Mouse (Mus musculus) gastrocnemius, adult 8-10 months (tissue): ENCODE data around the gene Med22. TPM values are rescaled to one million over a fixed set of nuclear protein-coding genes. Genes with fewer than 3 reads are reported as not detected.

ENCODE experiments used
- DNase-seq, 2 experiments: peaks; one replicate each; pipeline ENCODE4 v3.0.0; 2022; ENCODE audit warnings: low spot score in 2 of 2
- total RNA-seq, 4 experiments: library from RNA; stranded (reverse); gene quantifications; 2 replicates each; pipeline ENCODE4 v1.2.4; 2022

Med22 gene
- 10 to 100 TPM; 13.9 to 18.2 (median 14.5) TPM for total RNA-seq

GRCm38 (mm10) chr2:26910124-26910993 is at the start of gene Med22, which contains the start of gene Rpl7a:
Gene Med22, minus strand, starts transcription at chr2:26910677.
Gene Rpl7a, plus strand, starts transcription at chr2:26910764.
- DNase-seq = peak; percentile 100

DNA sequence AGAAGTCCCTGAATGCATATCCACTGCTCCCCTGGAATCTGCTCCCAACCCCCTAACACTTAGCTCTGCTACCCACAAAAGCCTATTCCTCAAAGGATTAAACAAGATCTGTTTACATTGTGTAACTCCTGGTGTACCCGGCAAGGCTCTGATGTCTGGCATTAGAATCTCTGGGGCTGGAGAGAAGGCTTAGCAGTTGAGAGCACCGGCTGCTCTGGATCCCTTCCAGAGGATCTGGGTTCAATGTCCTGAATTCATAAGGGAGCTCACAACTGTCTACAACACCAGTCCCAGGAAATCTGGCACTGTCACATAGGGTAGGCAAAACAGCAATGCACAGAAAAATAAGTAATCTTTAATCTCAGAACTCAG is 47.0 kb upstream of the Med22 start:
- no peak for DNase-seq

GRCm38 (mm10) chr2:26956811-26957487 is 46.5 kb upstream of the Med22 start:
- DNase-seq = no peak

GRCm38 (mm10) chr2:26954735-26955395 is 44.4 kb upstream of the Med22 start:
- no peak for DNase-seq

DNA sequence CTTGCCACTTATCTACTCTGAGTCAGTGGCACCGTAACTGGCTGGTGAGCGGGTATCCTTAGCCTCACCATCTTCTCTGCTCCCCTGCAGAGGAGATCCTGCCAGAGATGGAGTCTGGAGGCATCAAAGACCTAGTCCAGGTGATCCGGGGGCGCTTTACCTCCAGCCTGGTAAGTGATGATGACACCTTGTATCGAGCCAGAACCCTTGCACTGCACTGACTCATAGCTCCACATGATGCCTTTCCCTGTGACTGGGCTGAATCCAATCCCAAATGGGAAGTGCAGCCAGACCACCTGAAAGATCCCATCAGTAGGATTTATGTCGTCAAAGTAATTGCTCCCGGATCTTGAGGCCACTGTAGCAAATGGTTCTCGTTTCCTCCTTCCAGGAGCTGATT is 42.4 kb upstream of the Med22 start:
- no peak for DNase-seq

GRCm38 (mm10) chr2:26952193-26952592 is 41.7 kb upstream of the Med22 start:
- no peak for DNase-seq

- no peak for DNase-seq
Measured at GRCm38 (mm10) chr2:26951346-26951905, 40.9 kb upstream of the Med22 start.

DNA sequence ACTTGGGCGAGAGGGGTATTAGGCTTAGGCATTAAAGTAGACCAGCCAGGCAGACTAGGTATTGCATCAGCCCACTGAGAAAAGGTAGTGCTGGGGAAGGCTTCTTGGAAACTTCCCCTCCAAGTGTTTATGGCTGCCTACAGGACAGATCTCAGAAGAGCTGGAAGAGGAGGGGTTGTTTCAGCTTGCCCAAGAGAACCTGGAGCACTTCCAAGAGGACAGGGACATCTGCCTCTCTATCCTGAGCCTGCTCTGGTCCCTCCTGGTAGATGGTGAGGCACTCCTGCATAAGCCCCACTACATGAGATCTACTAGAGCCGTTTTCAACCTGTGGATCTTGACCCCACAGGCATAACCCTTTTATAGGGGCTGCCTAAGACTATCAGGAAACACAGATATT is 39.9 kb upstream of the Med22 start:
- DNase-seq = no peak

GRCm38 (mm10) chr2:26943253-26943652 is 32.8 kb upstream of the Med22 start:
- DNase-seq = no peak

DNA sequence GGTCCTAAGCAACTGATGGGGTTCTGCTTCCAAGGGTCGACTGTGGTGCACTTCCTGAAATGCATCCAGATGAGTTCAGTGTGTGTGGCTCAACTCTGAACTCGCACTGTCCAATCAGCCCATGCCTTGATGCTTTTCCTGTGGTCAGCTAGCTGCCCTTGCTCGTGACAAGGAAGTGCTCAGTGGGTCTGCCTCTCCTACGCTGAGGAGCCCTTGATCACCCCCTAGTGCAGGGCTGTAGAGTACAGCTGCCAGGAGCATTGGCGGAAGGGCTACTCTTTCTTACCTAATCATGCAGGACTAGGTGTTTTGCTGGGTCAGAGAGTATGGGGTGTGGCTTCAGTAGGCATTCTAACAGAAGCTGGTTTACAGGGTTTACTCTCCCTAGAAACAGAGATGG is 31.1 kb upstream of the Med22 start:
- DNase-seq = no peak

DNA sequence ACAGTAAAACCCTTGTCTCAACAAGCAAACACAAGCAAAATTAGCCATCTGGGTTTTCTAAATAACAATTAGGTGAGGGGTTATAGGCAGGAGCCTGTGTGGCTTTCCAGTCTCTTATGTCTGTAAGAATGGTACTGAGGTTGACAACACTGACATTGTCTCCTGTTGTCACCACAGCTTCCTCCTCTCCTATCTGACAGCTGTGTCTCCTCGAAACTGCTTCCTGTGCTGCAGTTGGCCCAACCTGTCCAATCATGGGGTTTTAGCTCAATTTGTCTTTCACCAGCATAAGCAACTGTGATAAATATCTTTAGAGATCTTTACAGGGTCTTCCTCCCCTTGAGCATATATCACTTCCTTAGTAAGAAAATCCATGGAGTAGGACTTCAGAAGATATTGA is 25.9 kb upstream of the Med22 start:
- DNase-seq = no peak

GRCm38 (mm10) chr2:26935286-26935685 is 24.8 kb upstream of the Med22 start:
- no peak for DNase-seq

DNA sequence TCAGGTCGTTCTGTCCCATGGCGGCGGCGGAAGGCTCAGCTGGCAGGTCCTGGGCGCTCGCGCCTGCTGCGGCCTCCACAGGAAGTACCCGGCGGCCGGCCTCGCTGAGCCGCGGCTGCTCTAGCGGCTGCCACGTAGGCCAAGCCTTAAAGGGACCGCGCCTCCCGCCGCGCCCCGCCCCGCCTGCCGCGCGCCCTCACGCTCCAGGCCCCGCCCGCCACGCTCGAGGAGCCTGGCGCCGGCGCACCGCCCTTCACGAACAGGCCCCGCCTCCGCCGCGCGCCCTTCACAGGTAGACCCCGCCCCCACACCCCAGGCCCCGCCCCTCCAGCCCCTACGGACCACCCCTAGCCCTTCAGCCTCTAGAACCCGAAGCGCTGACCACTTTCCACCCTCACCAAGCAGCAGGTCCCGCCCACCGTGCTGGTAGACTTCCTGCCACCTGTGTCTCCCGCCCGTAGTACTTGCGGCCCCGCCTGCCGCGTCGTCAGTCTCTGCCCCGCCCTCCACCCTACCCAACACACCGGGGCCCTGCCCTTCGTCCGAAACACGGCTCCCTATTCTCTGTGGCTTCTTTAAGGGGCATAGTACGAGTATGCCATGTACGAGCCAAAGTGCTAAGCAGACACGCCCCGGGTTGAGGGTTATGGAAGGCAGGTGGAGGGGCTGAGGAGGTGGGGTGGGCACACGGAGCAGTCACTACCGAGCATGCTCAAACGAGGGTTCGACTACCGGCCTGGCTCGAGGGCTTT is 23.0 kb upstream of the Med22 start, which contains the start of the genes Surf4 and Stkld1:
TSS of gene Surf4 (minus strand) at position 625 of the 752 bp plus-strand sequence.
TSS of gene Stkld1 (plus strand) at position 744 of the 752 bp plus-strand sequence.
- peak; percentile 89 to 95 for DNase-seq

GRCm38 (mm10) chr2:26932473-26933303 is 22.2 kb upstream of the Med22 start:
- peak; percentile 10 to 21 for DNase-seq

- peak; percentile 29 to 39 for DNase-seq
Measured at GRCm38 (mm10) chr2:26930390-26930789, 19.9 kb upstream of the Med22 start.

GRCm38 (mm10) chr2:26927745-26928476 is 17.4 kb upstream of the Med22 start:
- DNase-seq = no peak

DNA sequence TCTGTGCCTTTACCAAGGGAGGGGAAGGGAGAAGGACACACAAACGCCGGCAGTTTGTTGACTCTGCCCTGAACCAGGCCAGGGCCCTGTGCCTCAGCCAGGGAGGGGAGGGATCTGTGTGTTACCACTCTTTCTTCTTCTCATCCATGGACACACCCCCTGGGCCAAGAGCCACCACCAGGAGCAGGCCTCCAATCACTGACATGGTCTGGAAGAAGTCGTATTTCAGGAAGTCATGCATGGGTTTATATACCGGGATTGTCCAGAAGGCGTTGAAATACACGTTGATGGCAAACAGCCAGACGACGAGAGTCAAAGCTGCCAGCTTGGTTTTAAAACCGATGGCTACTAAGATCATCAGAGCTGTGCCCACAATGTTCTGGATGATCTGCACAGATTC is 11.3 kb upstream of the Med22 start:
- no peak for DNase-seq

DNA sequence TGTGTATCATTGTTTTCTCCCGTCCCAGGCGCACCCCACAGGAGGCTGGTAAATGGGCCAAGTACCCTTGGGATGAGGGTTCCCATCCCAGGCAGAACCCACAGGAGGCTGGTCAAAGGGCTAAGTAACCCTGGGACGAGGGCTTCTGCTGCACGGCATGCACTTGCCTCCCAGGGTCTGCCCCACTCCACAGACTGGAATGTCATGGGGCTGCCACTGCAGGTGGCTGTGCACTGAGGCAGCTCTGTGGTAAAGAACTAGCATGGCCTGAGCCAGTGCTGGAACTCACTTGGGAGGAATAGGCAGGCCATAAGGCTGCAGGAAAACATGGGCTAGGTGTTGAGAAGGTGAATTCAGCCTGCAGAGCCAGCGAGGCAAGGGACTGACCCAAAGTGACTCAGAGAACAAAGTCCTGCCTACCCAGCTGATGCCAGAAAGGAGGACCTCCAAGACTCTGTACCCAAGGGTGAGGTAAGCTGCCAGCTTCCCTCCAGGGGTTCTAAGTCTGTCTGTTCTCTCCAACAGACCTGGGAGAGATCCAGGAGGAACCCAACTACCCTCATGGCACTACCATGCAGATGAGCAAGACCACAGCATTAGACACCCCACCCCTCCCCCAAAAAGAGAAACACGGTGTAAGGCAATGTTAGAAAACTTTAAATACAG is 9.8 kb upstream of the Med22 start:
- no peak for DNase-seq

DNA sequence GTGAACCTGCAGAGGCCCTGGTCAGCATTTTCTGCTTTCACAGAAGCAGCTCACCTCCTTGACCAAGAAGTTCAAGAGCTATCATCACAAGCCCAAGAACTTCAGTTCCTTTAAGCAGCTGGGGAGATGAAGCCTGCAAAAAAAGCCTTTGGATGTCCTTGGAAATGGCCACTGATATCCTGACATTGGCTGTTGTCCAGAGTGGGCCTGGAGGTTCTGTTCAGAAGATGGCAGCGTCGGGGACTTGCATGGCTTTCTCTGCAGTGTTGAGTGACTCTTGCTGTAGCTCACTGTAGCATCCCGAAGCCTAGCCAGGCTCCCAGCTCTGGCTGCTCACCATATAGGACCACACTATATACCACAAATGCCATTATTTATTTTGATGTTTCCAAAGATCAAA is 9.2 kb upstream of the Med22 start:
- no peak for DNase-seq
